Mouse (Mus musculus) small intestine, adult 2 months (tissue): Measurements from ENCODE around the gene Tmem165. TPM values are rescaled to one million over a fixed set of nuclear protein-coding genes. Genes with fewer than 3 reads are reported as not detected.

Experiments used
- H3K27ac ChIP-seq: fragments of 200-500 bp; 2 replicates; pipeline ENCODE4 v1.5.1; 2012; ENCODE audit warnings: low read depth, low read length, control low read depth, inconsistent platforms; ENCODE audit not compliant: insufficient read depth
- H3K27me3 ChIP-seq: fragments of 200-500 bp; 2 replicates; pipeline ENCODE4 v1.6.1; 2012; ENCODE audit warnings: mild to moderate bottlenecking, moderate library complexity, low read length, inconsistent platforms; ENCODE audit not compliant: control insufficient read depth, insufficient read depth
- H3K36me3 ChIP-seq: fragments of 200-500 bp; 2 replicates; pipeline ENCODE4 v1.6.1; 2012; ENCODE audit warnings: mild to moderate bottlenecking, low read length, control low read depth, inconsistent platforms; ENCODE audit not compliant: control insufficient read depth, insufficient read depth
- H3K4me1 ChIP-seq: fragments of 200-500 bp; 2 replicates; pipeline ENCODE4 v1.6.1; 2012; ENCODE audit warnings: low read length, inconsistent platforms, mixed read lengths; ENCODE audit not compliant: control insufficient read depth, insufficient read depth, insufficient read length
- H3K4me3 ChIP-seq: fragments of 200-500 bp; 2 replicates; pipeline ENCODE4 v1.5.1; 2012; ENCODE audit warnings: low read depth, mild to moderate bottlenecking, control low read depth, inconsistent platforms, low read length, moderate library complexity
- CTCF ChIP-seq: fragments of 200-500 bp; IDR thresholded peaks from 2 replicates; pipeline ENCODE4 v1.5.1; 2012; ENCODE audit warnings: low read depth, mild to moderate bottlenecking, control low read depth, inconsistent platforms, low read length, moderate library complexity, mixed read lengths; ENCODE audit not compliant: insufficient replicate concordance, insufficient read length; ENCODE audit errors: extremely low read depth
- POLR2A ChIP-seq: fragments of 200-500 bp; IDR thresholded peaks from 2 replicates; pipeline ENCODE4 v1.6.1; 2012; ENCODE audit warnings: low read depth, mild to moderate bottlenecking, control low read depth, inconsistent platforms, low read length, moderate library complexity
- WGBS: fragments of 180-500 bp; shearing (Covaris S2); methylation state at CpG from one replicate; pipeline ENCODE4 v1.1.7; 2018; 5-methylcytosine and 5-hydroxymethylcytosine counted together
- polyA plus RNA-seq: library from polyadenylated mRNA; depleted of rRNA; stranded (reverse); fragments of >200 nt; gene quantifications from 2 replicates; pipeline ENCODE4 v1.2.3, GENCODE M21; 2012

The Tmem165 gene
- polyA plus RNA-seq, 1 experiment = 85.6 TPM

DNA sequence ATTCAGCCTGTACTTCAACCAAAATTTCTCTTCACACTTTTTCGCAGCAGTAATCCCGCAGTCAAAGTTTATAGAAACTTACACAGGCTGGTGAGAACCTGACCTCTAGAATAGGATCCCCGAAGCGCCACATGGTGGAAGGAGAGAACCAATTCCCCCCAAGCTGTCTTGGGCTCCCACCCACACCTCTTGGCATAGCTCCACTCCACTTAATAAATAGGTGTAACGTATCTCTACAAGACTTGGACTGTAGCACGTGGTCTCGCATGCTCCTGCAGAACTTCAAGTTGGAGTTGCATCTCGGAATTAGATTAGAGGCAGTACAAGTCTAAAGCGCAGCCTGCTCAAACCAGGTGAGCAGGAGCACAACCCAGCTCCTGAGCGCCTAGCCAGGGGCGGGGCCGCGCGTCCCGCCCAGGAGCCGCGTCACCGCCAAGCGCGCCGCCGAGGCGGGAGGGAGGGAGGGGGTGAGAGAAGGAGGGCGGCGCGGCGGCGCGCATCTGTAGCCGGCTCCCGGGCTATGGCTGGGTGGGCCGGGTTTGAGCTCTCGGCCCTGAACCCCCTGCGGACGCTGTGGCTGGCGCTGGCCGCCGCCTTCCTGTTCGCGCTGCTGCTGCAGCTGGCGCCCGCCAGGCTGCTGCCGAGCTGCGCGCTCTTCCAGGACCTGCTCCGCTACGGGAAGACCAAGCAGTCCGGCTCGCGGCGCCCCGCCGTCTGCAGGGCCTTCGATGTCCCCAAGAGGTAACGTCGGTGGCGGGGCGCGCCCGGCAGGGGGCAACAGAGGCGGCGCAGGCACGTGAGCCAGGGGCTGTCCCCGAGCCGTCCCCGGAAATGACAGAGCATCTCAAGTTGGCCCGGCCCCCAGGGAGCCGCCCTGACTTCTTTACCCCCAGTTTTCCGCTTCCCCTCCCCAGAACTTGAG lies 43.6 kb upstream of the Tmem165 start, which contains the start of gene Srd5a3:
Gene Srd5a3, plus strand, starts transcription at position 464 of the 922 bp plus-strand sequence.
- Histone ChIP-seq H3K36me3 (no peaks in the 10 kb centered on the region), H3K27ac (peak within 1 kb of the TSS; percentile 88), H3K27me3 (no peaks in the 10 kb centered on the region), H3K4me1 (no peaks in the 10 kb centered on the region), H3K4me3 (peak within 1 kb of the TSS; percentile 81)
- WGBS = 1% methylated on average over 69 of the region's 69 CpGs
- TF ChIP-seq POLR2A = peak; percentile 71
- peak; percentile 77 for TF ChIP-seq CTCF

DNA sequence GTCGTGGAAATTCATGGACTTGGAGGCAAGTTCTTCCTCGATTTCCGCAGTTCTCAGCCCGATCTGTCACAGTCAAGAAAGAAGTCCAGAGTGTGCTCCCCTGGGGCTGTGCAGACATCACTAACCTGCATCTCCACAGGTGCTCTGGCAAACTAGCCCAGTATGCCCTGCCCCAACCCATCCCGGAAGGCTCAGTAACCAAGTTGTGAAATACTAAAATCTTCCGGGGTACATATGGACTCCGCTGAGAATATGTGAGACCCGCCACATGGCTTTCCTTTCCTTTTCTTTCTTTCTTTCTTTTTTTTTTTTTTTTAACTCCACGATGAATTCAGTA lies 43.0 kb upstream of the Tmem165 start:
- Histone ChIP-seq H3K4me1 (no peaks in the 10 kb centered on the region), H3K27me3 (no peaks in the 10 kb centered on the region), H3K36me3 (no peaks in the 10 kb centered on the region), H3K27ac (peak overlapping the region; percentile 88), H3K4me3 (peak overlapping the region; percentile 81)
- 2% methylated on average over 9 of the region's 9 CpGs for WGBS
- no peak for TF ChIP-seq CTCF
- TF ChIP-seq POLR2A = no peak

DNA sequence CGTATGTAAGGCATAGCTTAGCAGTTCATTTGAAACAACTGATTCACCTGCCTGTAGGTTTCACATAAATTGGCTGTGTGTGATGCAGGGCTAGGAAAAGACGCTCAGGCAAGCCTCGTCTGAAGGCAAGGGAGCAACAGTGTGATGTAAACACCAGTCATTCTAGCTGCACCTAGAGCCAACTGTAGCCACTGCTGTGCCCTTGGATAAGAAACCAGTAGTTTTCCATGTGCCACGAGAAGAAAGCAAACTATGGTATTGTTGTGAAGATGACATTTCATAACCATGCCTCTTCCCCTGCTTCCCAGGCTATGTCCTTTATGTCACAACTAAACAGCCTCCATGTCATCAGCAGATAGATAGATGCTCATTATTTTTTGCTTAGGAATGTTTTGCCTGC lies 40.3 kb upstream of the Tmem165 start:
- no peaks in the 10 kb centered on the region for H3K36me3 ChIP-seq
- TF ChIP-seq CTCF (no peak), POLR2A (no peak)
- no peak overlapping the region for H3K4me3 ChIP-seq
- H3K27ac ChIP-seq = no peak overlapping the region
- 87% methylated on average over 4 of the region's 4 CpGs for WGBS
- H3K27me3 ChIP-seq = no peaks in the 10 kb centered on the region
- H3K4me1 ChIP-seq = no peaks in the 10 kb centered on the region; the same call in 1 of the 2 replicates

DNA sequence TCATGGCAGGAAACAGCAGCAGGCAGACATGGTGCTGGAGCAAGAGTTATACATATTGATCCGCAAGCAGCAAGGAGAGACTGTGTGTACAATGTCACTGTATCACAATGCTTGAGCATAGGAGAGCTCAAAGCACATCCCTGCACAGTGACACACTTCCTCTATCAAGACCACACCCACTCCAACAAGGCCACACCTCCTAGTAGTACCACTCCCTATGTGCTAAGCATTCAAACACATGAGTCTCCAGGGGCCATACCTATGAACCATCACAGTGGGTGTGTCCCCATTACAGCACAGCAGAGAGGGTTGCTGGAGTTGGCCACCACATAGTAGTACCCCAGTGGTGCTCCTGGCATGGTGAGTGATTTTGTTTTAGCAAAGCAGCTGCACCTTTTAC lies 37.3 kb upstream of the Tmem165 start:
- Histone ChIP-seq H3K4me1 (no peaks in the 10 kb centered on the region; the same call in 1 of the 2 replicates), H3K27ac (no peak overlapping the region), H3K36me3 (peaks cover 7% of the 10 kb centered on the region; the same call in 1 of the 2 replicates), H3K27me3 (no peaks in the 10 kb centered on the region), H3K4me3 (no peak overlapping the region)
- no peak for TF ChIP-seq CTCF
- no peak for TF ChIP-seq POLR2A
- 97% methylated on average over 1 of the region's 1 CpGs for WGBS

DNA sequence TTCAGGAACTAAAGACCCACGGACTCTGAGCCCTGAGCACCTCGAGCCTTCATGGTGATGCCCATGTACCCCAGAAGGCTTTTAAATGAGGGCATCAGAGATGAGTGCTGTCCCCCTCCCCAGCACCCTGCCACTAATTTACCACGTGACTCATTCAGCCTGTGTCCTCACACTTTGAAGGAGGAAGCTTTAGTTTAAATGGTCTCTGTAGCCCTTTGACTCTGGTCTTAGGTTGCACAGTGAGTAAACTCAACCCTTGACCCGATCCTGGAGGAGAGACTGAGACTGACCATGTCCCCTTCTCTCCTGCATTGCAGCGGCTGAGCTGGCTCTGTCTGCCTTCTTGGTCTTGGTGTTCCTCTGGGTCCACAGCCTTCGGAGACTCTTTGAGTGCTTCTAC lies 34.2 kb upstream of the Tmem165 start:
- H3K27me3 ChIP-seq = no peaks in the 10 kb centered on the region
- TF ChIP-seq CTCF (no peak), POLR2A (no peak)
- no peak overlapping the region for H3K27ac ChIP-seq
- 95% methylated on average over 6 of the region's 6 CpGs for WGBS
- peaks cover 2% of the 10 kb centered on the region; the same call in 1 of the 2 replicates for H3K4me1 ChIP-seq
- H3K4me3 ChIP-seq = no peak overlapping the region
- H3K36me3 ChIP-seq = peaks cover 9% of the 10 kb centered on the region; the same call in 1 of the 2 replicates

DNA sequence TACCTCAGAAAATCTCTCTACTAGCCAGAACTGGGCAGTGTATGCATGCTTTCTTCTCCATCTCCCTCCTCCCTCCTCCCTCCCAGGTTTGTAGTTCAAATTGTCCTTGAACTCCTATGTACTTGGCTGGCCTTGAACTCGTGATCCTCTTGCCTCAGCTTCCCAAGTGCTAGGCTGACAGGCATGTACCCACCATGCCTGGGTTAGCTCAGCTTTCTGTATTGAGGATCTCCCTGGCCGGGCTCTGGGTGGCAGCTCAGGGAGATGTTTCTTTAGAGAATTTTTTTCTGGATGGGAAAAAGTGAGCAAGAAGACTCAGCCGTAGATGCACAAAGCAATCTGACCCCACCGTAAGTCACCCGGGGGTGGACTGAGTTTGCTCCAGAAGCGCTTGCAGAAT lies 30.7 kb upstream of the Tmem165 start:
- peaks cover 10% of the 10 kb centered on the region for H3K36me3 ChIP-seq
- no peak for TF ChIP-seq POLR2A
- no peak for TF ChIP-seq CTCF
- H3K27ac ChIP-seq = no peak overlapping the region
- H3K27me3 ChIP-seq = no peaks in the 10 kb centered on the region
- peaks cover 3% of the 10 kb centered on the region; the same call in 1 of the 2 replicates for H3K4me1 ChIP-seq
- H3K4me3 ChIP-seq = no peak overlapping the region
- WGBS = 93% methylated on average over 6 of the region's 6 CpGs

DNA sequence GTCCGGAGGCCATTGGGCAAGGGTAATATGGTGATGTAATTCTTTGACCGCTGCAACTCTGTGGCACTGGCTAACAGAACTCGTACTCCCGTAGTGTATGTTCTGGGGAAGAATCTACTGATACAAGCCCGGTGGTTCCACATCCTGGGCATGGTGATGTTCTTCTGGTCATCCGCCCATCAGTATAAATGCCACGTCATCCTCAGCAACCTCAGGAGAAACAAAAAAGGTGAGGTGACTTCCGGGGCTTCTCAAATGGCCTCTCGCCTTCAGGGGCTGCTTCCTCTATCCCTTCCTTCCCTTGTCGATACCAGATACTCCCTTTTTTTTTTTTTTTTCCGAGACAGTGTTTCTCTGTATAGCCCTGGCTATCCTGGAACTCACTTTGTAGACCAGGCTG lies 30.2 kb upstream of the Tmem165 start:
- Histone ChIP-seq H3K36me3 (peaks cover 10% of the 10 kb centered on the region), H3K27ac (no peak overlapping the region), H3K4me1 (peaks cover 3% of the 10 kb centered on the region; the same call in 1 of the 2 replicates), H3K4me3 (no peak overlapping the region), H3K27me3 (no peaks in the 10 kb centered on the region)
- WGBS = 96% methylated on average over 11 of the region's 11 CpGs
- TF ChIP-seq CTCF (no peak), POLR2A (no peak)
